Mouse (Mus musculus): Measurements from ENCODE around the gene Nr1h5.

- TF ChIP-seq CTCF (IDR thresholded peaks at IDR 0.05; ENCODE audit: low read depth) (no peak), EP300 (optimal IDR thresholded peaks at IDR 0.05) (no peak)
These were observed 29.0 kb upstream of the Nr1h5 start for GRCm38 (mm10) chr3:102992936-102993335.

Data from stomach, postnatal 0 days (tissue).